Mouse (Mus musculus) embryonic facial prominence, embryonic 14.5 days (tissue): ENCODE measurements around the gene Map2k2. TPM values are rescaled to one million over a fixed set of nuclear protein-coding genes. Genes with fewer than 3 reads are reported as not detected.
"Not testable (repeated sequence)": the region's sequence is repeated elsewhere in the genome, so short reads cannot be mapped to it uniquely, and the experiment has no call there.

Source experiments
- ATAC-seq: fragments of 200-750 bp; cut with Nextera tagmentation; 2 replicates; pipeline ENCODE4 v1.8.0; 2017; ENCODE audit warnings: low read depth, moderate number of reproducible peaks, moderate TSS enrichment
- DNase-seq: peaks from one replicate; pipeline ENCODE4 v3.0.0-alpha.2; 2015; ENCODE audit warnings: low spot score
- H3K27ac ChIP-seq: fragments of 300-500 bp; sonication (generic); replicated peaks from 2 replicates; pipeline ENCODE4 v1.5.1; 2014; ENCODE audit warnings: low read depth, mild to moderate bottlenecking, low read length, moderate library complexity
- H3K27me3 ChIP-seq: fragments of 300-500 bp; sonication (generic); replicated peaks from 2 replicates; pipeline ENCODE4 v1.6.1; 2014; ENCODE audit warnings: low read length; ENCODE audit not compliant: control insufficient read depth, insufficient read depth
- H3K36me3 ChIP-seq: fragments of 300-500 bp; sonication (generic); 2 replicates; pipeline ENCODE4 v1.6.1; 2014; ENCODE audit warnings: low read length, mixed read lengths; ENCODE audit not compliant: control insufficient read depth, insufficient read depth
- H3K4me1 ChIP-seq: fragments of 300-500 bp; sonication (generic); 2 replicates; pipeline ENCODE4 v1.6.1; 2014; ENCODE audit warnings: antibody characterized with exemption, low read length; ENCODE audit not compliant: control insufficient read depth, insufficient read depth
- H3K4me2 ChIP-seq: fragments of 300-500 bp; sonication (generic); 2 replicates; pipeline ENCODE4 v1.6.1; 2014; ENCODE audit warnings: low read depth, mild to moderate bottlenecking, low read length, moderate library complexity, mixed read lengths
- H3K4me3 ChIP-seq: fragments of 300-500 bp; sonication (generic); 2 replicates; pipeline ENCODE4 v1.5.1; 2014; ENCODE audit warnings: low read depth, mild to moderate bottlenecking, low read length
- H3K9ac ChIP-seq: fragments of 300-500 bp; sonication (generic); 2 replicates; pipeline ENCODE4 v1.6.1; 2014; ENCODE audit warnings: low read depth, mild to moderate bottlenecking, low read length, moderate library complexity, mixed read lengths
- H3K9me3 ChIP-seq: fragments of 300-500 bp; sonication (generic); 2 replicates; pipeline ENCODE4 v1.6.1; 2016; ENCODE audit warnings: low read length; ENCODE audit not compliant: control insufficient read depth
- WGBS: fragments of 180-500 bp; shearing (Covaris S2); extraction: QIAGEN DNeasy Blood & Tissue Kit; methylation state at CpG from one replicate; pipeline ENCODE4 v1.1.7; 2014; 5-methylcytosine and 5-hydroxymethylcytosine counted together
- microRNA-seq: library from miRNA; unstranded; fragments of <30 nt; microRNA quantifications from one replicate; pipeline ENCODE4, GENCODE M21; 2016; ENCODE audit warnings: borderline number of aligned reads
- polyA plus RNA-seq: library from polyadenylated mRNA; unstranded; fragments of >200 nt; fragmentation: Nextera tagmentation; extraction: Ambion mirVana; gene quantifications from 2 replicates; pipeline ENCODE4 v1.2.1, GENCODE M21; 2014

The Map2k2 gene
- polyA plus RNA-seq, 1 experiment from 2014 or later, result 166 TPM

- DNase-seq, result no peak
- Histone ChIP-seq H3K4me3 (no peak overlapping the region), H3K9ac (no peak overlapping the region), H3K4me2 (no peak overlapping the region), H3K36me3 (peaks cover 63% of the 10 kb centered on the region), H3K27ac (peak overlapping the region; percentile 33; the same call in 1 of the 2 replicates), H3K27me3 (no peaks in the 10 kb centered on the region), H3K9me3 (no peaks in the 10 kb centered on the region), H3K4me1 (peaks cover 3% of the 10 kb centered on the region; the same call in 1 of the 2 replicates)
- 89% methylated on average over 32 of the region's 32 CpGs for WGBS
- ATAC-seq, result no peak
These were observed 74.0 kb downstream of the Map2k2 start for GRCm38 (mm10) chr10:81179451-81180342.

- H3K4me1 ChIP-seq, result no peaks in the 10 kb centered on the region; the same call in 1 of the 2 replicates
- no peak overlapping the region for H3K9ac ChIP-seq
- DNase-seq, result no peak
- no peak overlapping the region for H3K4me2 ChIP-seq
- 97% methylated on average over 13 of the region's 13 CpGs for WGBS
- no peak for ATAC-seq
- H3K9me3 ChIP-seq, result no peaks in the 10 kb centered on the region
- H3K36me3 ChIP-seq, result peaks cover 72% of the 10 kb centered on the region
- H3K27ac ChIP-seq, result no peak overlapping the region
- no peaks in the 10 kb centered on the region for H3K27me3 ChIP-seq
- H3K4me3 ChIP-seq, result no peak overlapping the region
These were observed 75.2 kb downstream of the Map2k2 start for GRCm38 (mm10) chr10:81180946-81181345.

- ATAC-seq, H3K4me2 ChIP-seq, H3K4me1 ChIP-seq, H3K9me3 ChIP-seq, DNase-seq, H3K27me3 ChIP-seq, H3K9ac ChIP-seq, H3K4me3 ChIP-seq: not testable (repeated sequence)
- Histone ChIP-seq H3K36me3 (peaks cover 78% of the 10 kb centered on the region), H3K27ac (peak overlapping the region; percentile 30; the same call in 1 of the 2 replicates)
- 86% methylated on average over 11 of the region's 12 CpGs for WGBS
These were observed 76.1 kb downstream of the Map2k2 start for GRCm38 (mm10) chr10:81181860-81182259.

GRCm38 (mm10) chr10:81182336-81183333 lies 76.9 kb downstream of the Map2k2 start, which contains the start of gene Dapk3:
TSS of gene Dapk3 (plus strand) at chr10:81183005.
- no peaks in the 10 kb centered on the region for H3K27me3 ChIP-seq

More at GRCm38 (mm10) chr10:81182336-81183333, 76.9 kb downstream of the Map2k2 start, which contains the start of gene Dapk3:
- Histone ChIP-seq H3K4me3 (peak within 1 kb of the TSS; percentile 56), H3K27ac (peak within 1 kb of the TSS; percentile 77), H3K9ac (peak within 1 kb of the TSS; percentile 75), H3K36me3 (peaks cover 79% of the 10 kb centered on the region), H3K9me3 (no peaks in the 10 kb centered on the region), H3K4me1 (no peaks in the 10 kb centered on the region; the same call in 1 of the 2 replicates), H3K4me2 (peak within 1 kb of the TSS; percentile 66)
- ATAC-seq (peak; percentile 95), DNase-seq (peak; percentile 100)
- WGBS, result 5% methylated on average over 50 of the region's 53 CpGs

Small RNA genes within 50 kb of the gene (microRNA-seq; reads per million reads assigned to microRNA genes)
- not detected for gene Mir5615-1
- gene Mir5615-2, result not detected

Other genes with a start within 250 kb of the Map2k2 start
- 0.06 and 0.08 TPM in 2 replicates for gene Tmprss9, start 234.1 kb upstream of the Map2k2 start, polyA plus RNA-seq
- 325 and 348 TPM in 2 replicates for gene Timm13, start 204.9 kb upstream of the Map2k2 start, polyA plus RNA-seq
- gene Lmnb2, start 187.7 kb upstream of the Map2k2 start, polyA plus RNA-seq, result 21.6 and 22.9 TPM in 2 replicates
- gene Gadd45b, start 175.8 kb upstream of the Map2k2 start, polyA plus RNA-seq, result 35.5 and 39.9 TPM in 2 replicates
- 5.9 and 8.7 TPM in 2 replicates for gene Gng7, start 91.0 kb upstream of the Map2k2 start, polyA plus RNA-seq
- 0.95 and 1.1 TPM in 2 replicates for gene Diras1, start 80.3 kb upstream of the Map2k2 start, polyA plus RNA-seq
- gene Slc39a3, start 68.5 kb upstream of the Map2k2 start, polyA plus RNA-seq, result 11.9 and 15.4 TPM in 2 replicates
- 163 and 179 TPM in 2 replicates for gene Sgta, start 45.7 kb upstream of the Map2k2 start, polyA plus RNA-seq
- gene Thop1, start 35.9 kb upstream of the Map2k2 start, polyA plus RNA-seq, result 61.7 and 62.9 TPM in 2 replicates
- 0.60 and 0.68 TPM in 2 replicates for gene Creb3l3, start 7.0 kb upstream of the Map2k2 start, polyA plus RNA-seq
- gene Zbtb7a, start 29.3 kb downstream of the Map2k2 start, polyA plus RNA-seq, result 24.1 and 25.9 TPM in 2 replicates
- gene Pias4, start 62.0 kb downstream of the Map2k2 start, polyA plus RNA-seq, result 33.2 and 35.6 TPM in 2 replicates
- 549 and 578 TPM in 2 replicates for gene Eef2, start 70.7 kb downstream of the Map2k2 start, polyA plus RNA-seq
- gene Dapk3, start 77.1 kb downstream of the Map2k2 start, polyA plus RNA-seq, result 53.4 and 58.3 TPM in 2 replicates
- gene 4930442H23Rik, start 77.9 kb downstream of the Map2k2 start, polyA plus RNA-seq, result not detected in 2 replicates
- gene Nmrk2, start 96.1 kb downstream of the Map2k2 start, polyA plus RNA-seq, result 1.2 and 1.7 TPM in 2 replicates
- gene Atcay, start 124.9 kb downstream of the Map2k2 start, polyA plus RNA-seq, result 2.3 and 2.4 TPM in 2 replicates
- 6.5 and 9.7 TPM in 2 replicates for gene Zfr2, start 127.2 kb downstream of the Map2k2 start, polyA plus RNA-seq
- gene Matk, start 147.0 kb downstream of the Map2k2 start, polyA plus RNA-seq, result 4.9 and 5.4 TPM in 2 replicates
- gene Mrpl54, start 161.0 kb downstream of the Map2k2 start, polyA plus RNA-seq, result 196 and 206 TPM in 2 replicates
- 56.0 and 61.4 TPM in 2 replicates for gene Apba3, start 161.0 kb downstream of the Map2k2 start, polyA plus RNA-seq
- 8.1 and 9.9 TPM in 2 replicates for gene Tjp3, start 185.7 kb downstream of the Map2k2 start, polyA plus RNA-seq
- 48.4 and 56.3 TPM in 2 replicates for gene Pip5k1c, start 187.0 kb downstream of the Map2k2 start, polyA plus RNA-seq
- gene Cactin, start 215.2 kb downstream of the Map2k2 start, polyA plus RNA-seq, result 27.0 and 27.5 TPM in 2 replicates
- gene Tbxa2r, start 222.8 kb downstream of the Map2k2 start, polyA plus RNA-seq, result 6.7 and 8.7 TPM in 2 replicates
- 0.04 and 0.14 TPM in 2 replicates for gene Gipc3, start 237.4 kb downstream of the Map2k2 start, polyA plus RNA-seq
- gene Hmg20b, start 244.6 kb downstream of the Map2k2 start, polyA plus RNA-seq, result 66.8 and 78.7 TPM in 2 replicates